Mouse (Mus musculus) left cerebral cortex, postnatal 10 days (tissue): Measurements from ENCODE around the gene Zglp1. TPM values are rescaled to one million over a fixed set of nuclear protein-coding genes. Genes with fewer than 3 reads are reported as not detected.

Experiments
- DNase-seq, 2 experiments: peaks; one replicate each; pipeline ENCODE4 v3.0.0; 2021 to 2022; ENCODE audit warnings: low spot score in 2 of 2, mixed read lengths in 1 of 2; ENCODE audit errors: extremely low spot score in 1 of 2
- intact Hi-C: fragments of 180-260 bp; cut with DNase I; formaldehyde crosslinking; loops from one replicate; pipeline ENCODE4 v1.15.1; 2025
- total RNA-seq, 2 experiments: library from RNA; stranded (reverse); gene quantifications; 2 replicates each; pipeline ENCODE4 v1.2.3; 2021

The Zglp1 gene
- under 1 TPM in 1 of 2 experiments, not detected in 1; 0.97 TPM for total RNA-seq

GRCm38 (mm10) chr9:21067006-21067684, at the start of gene Zglp1:
Zglp1 (minus strand) TSS chr9:21067093.
- intact Hi-C loops: no loop called here
- no peak for DNase-seq

GRCm38 (mm10) chr9:21115105-21115504, 48.2 kb upstream of the Zglp1 start:
- intact Hi-C loops: no loop called here
- no peak for DNase-seq

DNA sequence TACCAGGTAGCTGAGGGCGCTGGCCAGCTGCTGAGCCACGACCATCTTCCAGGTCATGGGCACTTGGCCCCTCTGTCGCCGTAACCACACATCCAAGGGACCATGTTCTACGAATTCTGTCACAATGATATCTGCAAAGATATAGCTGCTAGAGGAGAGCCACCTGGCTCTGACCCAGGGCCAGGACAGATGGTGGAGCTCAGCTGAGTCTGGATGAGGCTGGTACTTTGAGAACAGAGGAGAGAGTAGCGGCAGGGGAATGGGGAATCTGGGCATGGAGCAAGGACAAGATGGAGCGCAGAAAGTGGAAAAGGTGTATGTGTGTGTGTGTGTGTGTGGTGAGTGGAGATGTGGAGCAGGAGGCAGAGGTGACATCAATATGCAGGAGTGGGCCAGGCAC, 47.3 kb upstream of the Zglp1 start:
- intact Hi-C loops: no loop called here
- no peak for DNase-seq

GRCm38 (mm10) chr9:21113751-21114150, 46.9 kb upstream of the Zglp1 start:
- intact Hi-C loops: no loop called here
- DNase-seq: no peak

- intact Hi-C loops: no loop called here
- DNase-seq: no peak
These were observed 40.8 kb upstream of the Zglp1 start for GRCm38 (mm10) chr9:21107607-21108237.

DNA sequence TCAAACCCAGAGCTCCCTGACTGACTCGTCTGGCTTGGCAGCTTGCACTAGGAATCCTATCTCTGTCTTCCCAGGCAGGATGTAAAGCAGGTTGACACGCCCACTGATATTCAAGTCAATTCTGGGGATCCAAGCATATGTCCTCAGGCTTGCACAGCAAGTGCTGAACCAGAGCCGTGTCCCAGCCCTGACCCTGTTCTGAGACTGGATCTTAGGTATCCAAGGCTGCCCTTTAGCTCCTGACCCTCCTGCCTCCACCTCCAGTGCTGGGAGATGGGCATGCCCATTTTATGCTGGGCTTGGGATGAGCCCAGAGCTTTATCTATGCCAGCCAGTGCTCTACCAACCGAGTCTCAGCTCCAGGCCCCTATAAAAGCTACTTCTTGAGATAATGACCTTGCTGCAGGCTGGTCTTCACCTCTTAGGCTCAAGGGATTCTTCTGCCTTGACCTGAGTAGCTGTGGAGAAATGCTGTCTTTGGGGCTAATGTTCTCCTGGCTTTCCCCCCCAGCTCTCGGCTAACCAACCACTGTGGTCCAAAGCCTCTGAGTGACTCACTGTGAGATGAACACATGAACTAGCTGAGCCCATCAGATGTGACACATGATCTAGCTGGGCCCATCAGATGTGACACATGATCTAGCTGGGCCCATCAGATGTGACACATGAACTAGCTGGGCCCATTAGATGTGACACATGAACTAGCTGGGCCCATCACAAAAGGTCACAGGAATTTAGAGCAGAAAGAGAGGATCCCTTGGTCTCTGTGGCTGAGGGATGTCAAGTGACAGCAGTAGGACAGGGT, 39.1 kb upstream of the Zglp1 start:
- intact Hi-C loops: no loop called here
- DNase-seq: no peak

DNA sequence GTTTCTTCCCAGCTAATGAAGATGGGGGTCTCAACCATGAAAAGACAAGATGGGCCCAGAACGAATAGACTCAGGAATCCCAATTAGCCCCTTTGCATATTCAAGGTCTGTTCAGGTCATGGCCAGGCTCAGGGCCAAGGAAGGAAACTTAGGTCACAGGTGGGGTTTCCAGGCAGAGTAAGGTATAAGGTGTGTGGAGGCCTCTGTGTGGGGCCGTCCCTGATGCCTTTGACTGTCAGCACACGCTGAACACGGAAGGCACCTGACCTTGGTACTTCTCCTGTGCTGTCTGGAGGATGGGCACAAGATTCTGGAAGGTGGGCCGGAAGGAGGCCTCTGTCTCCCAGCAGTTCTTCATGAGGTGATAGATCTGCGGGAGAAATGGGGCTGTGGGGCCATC, 37.9 kb upstream of the Zglp1 start:
- no peak for DNase-seq
- intact Hi-C loops: no loop called here

- intact Hi-C loops: no loop called here
- no peak for DNase-seq
These were observed 35.2 kb upstream of the Zglp1 start for GRCm38 (mm10) chr9:21102076-21102475.

GRCm38 (mm10) chr9:21100447-21101161, 33.7 kb upstream of the Zglp1 start:
- no peak for DNase-seq
- intact Hi-C loops: no loop called here

GRCm38 (mm10) chr9:21097793-21098192, 30.9 kb upstream of the Zglp1 start:
- DNase-seq: no peak
- intact Hi-C loops: no loop called here

GRCm38 (mm10) chr9:21095958-21096357, 29.1 kb upstream of the Zglp1 start:
- intact Hi-C loops: no loop called here
- DNase-seq: no peak

DNA sequence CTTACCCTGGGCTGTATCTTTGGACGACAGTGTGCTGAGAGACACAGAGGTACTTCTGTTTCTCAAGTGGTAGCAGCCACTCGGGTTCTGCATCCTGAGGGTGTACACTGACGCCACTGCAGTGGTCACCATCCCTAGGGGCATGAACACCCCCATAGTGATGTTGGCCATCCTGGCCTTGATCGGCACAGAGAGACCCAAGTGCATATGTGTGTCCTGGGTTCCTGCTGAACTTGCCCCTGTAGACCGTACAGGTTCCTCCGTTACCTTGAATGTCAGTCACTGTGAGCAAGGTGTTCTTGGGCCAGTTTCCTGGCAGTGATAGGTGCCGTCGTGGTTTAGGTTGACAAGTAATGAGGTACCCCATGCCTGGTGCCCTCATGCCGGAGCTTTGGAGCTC, 26.5 kb upstream of the Zglp1 start:
- DNase-seq: no peak
- intact Hi-C loops: loop anchor here (5.0 kb wide), 1 partner anchor 39 kb away; the partner anchor contains the start of gene Tyk2

GRCm38 (mm10) chr9:21091707-21092320, 24.9 kb upstream of the Zglp1 start, which contains the start of the genes Gm38431 and Raver1:
Gm38431 (minus strand) TSS chr9:21091997.
Raver1 (minus strand) TSS chr9:21092008.
- DNase-seq: peak; percentile 97 to 99
- intact Hi-C loops: loop anchor here (5.0 kb wide), 1 partner anchor 40 kb away; the partner anchor contains the start of gene Tyk2

GRCm38 (mm10) chr9:21090972-21091706, 24.2 kb upstream of the Zglp1 start:
- intact Hi-C loops: loop anchor here (5.0 kb wide), 1 partner anchor 41 kb away; the partner anchor contains the start of gene Tyk2

GRCm38 (mm10) chr9:21090537-21090936, 23.6 kb upstream of the Zglp1 start:
- DNase-seq: no peak
- intact Hi-C loops: loop anchor here (5.0 kb wide), 1 partner anchor 42 kb away; the partner anchor contains the start of gene Tyk2

More at GRCm38 (mm10) chr9:21090972-21091706, 24.2 kb upstream of the Zglp1 start:
- DNase-seq: no peak

DNA sequence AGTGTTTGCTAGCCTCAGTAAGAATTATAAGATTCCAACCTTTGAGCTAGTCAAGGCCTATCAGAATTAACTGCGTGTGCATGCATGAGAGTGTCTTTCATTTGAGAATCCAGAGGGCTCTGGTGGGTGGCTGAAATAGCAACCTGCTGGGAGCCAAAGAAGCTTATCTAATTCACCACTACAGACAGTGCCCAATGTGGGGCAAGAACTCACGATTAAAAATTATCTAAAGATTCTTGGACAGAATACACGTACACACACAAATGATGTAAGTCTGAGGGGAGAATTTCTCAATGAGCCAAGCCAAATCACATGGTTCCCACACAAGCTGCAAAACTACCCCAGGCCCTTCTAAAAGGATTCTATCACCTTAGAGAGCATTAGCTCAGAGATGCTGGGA, 16.4 kb upstream of the Zglp1 start:
- intact Hi-C loops: no loop called here
- no peak for DNase-seq

GRCm38 (mm10) chr9:21081127-21081526, 14.2 kb upstream of the Zglp1 start:
- DNase-seq: no peak
- intact Hi-C loops: no loop called here

DNA sequence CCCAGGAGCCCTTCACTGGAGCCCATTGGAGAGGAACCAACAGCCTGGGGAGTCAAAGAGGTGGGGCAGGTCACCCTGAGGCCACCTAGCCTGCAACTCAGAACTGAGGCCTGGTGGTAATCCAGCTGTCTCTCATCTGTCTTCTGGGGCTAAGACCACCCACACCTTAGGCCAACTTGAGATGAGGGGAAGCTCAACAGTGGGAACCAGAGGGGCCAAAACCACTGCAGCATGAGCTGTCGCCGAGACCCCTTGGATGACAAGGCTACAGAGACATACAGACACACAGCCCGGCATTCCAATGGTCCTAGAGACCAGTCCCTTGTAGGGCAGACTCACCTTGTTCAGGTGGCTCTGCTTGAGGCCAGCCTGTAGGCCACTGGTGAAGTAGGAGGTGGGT, 8.7 kb upstream of the Zglp1 start:
- no peak for DNase-seq
- intact Hi-C loops: no loop called here
